In genomic region chr8:66779622-66780021, GRCm38 (mm10) we compare ENCODE assay signal across 18 mouse cellular contexts.
"Had no signal": no experiment of that assay in that cellular context is flagged by ENCODE, and none has a peak within 500 bp of the region (broad histone marks: within the 10 kb centered on the region; RNA-seq: fewer than 3 reads in every experiment).

No protein-coding gene starts in this region.

- DNase-seq: lung, embryonic 14.5 days; lung, postnatal 10 days; lung, postnatal 4 days; midbrain, embryonic 14.5 days; retina, postnatal 1 day; right cerebral cortex, adult 18-20 months; right cerebral cortex, postnatal 25 days; right cerebral cortex, postnatal 4 days; spleen, adult 18-20 months; thymus, adult 18-20 months; thymus, postnatal 14 days; thymus, postnatal 36 days had no signal

- ATAC-seq: midbrain, embryonic 16.5 days had no signal

- H3K4me1 ChIP-seq: neural tube, embryonic 13.5 days; neural tube, embryonic 15.5 days had no signal

- H3K36me3 ChIP-seq: midbrain, embryonic 10.5 days; midbrain, embryonic 12.5 days; neural tube, embryonic 13.5 days; neural tube, embryonic 15.5 days had no signal

- H3K9me3 ChIP-seq: midbrain, embryonic 10.5 days; midbrain, embryonic 12.5 days; neural tube, embryonic 13.5 days; neural tube, embryonic 15.5 days had no signal

- H3K27me3 ChIP-seq: midbrain, embryonic 12.5 days; neural tube, embryonic 13.5 days; neural tube, embryonic 15.5 days had no signal

- H3K4me2 ChIP-seq: lung, embryonic 14.5 days; midbrain, embryonic 12.5 days; neural tube, embryonic 13.5 days; neural tube, embryonic 15.5 days had no signal

- H3K27ac ChIP-seq: midbrain, embryonic 10.5 days; midbrain, embryonic 12.5 days; neural tube, embryonic 13.5 days; neural tube, embryonic 15.5 days had no signal

- H3K9ac ChIP-seq: lung, embryonic 14.5 days; midbrain, embryonic 12.5 days; neural tube, embryonic 13.5 days; neural tube, embryonic 15.5 days had no signal

- H3K4me3 ChIP-seq: midbrain, embryonic 10.5 days; midbrain, embryonic 12.5 days; myocyte; neural tube, embryonic 13.5 days; neural tube, embryonic 15.5 days had no signal
